Mouse (Mus musculus): Measurements from ENCODE around the gene Fam187b. TPM values are rescaled to one million over a fixed set of nuclear protein-coding genes. Genes with fewer than 3 reads are reported as not detected.
"Not testable (repeated sequence)": the region's sequence is repeated elsewhere in the genome, so short reads cannot be mapped to it uniquely, and the experiment has no call there.

The Fam187b gene
- polyA plus RNA-seq, 1 experiment from 2014 or later = 8.8 TPM

DNA sequence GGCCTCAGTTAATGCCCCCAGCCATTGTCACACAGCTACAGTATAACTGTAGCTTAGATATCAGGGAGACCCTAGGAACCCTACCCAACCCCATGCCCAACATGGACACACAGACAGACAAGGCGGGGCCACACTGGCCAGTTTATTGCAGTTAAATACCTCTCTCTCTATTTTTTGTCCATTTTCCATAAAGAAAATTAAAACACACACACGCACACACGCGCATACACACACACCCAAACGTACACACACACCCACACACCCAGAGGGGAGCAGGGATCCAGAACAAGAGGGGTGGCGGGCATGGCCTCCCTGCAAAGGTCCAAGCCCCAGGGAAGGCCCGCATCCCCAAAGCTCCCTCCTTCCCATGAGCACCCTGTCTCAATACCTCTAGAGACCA, 27.7 kb upstream of the Fam187b start:
- 94% methylated on average over 7 of the region's 7 CpGs for WGBS
- Histone ChIP-seq H3K36me3 (ENCODE audit: control insufficient read depth, insufficient read depth, low read length) (peaks cover 7% of the 10 kb centered on the region; the same call in 1 of the 2 replicates), H3K4me2 (ENCODE audit: low read depth, low read length) (no peak overlapping the region), H3K9me3 (replicated peaks; ENCODE audit: control insufficient read depth, low read length) (no peaks in the 10 kb centered on the region), H3K4me3 (replicated peaks; ENCODE audit: low read length) (no peak overlapping the region), H3K9ac (ENCODE audit: low read length) (no peak overlapping the region), H3K4me1 (ENCODE audit: control insufficient read depth, insufficient read depth, low read length) (no peaks in the 10 kb centered on the region), H3K27me3 (ENCODE audit: control insufficient read depth, insufficient read depth, low read length) (no peaks in the 10 kb centered on the region), H3K27ac (ENCODE audit: low read length) (no peak overlapping the region)
- no peak for ATAC-seq (ENCODE audit: insufficient read depth, low FRiP score)

- ATAC-seq (ENCODE audit: insufficient read depth, low FRiP score); H3K4me3 ChIP-seq (replicated peaks; ENCODE audit: low read length); H3K9ac ChIP-seq (ENCODE audit: low read length); H3K9me3 ChIP-seq (replicated peaks; ENCODE audit: control insufficient read depth, low read length); H3K27me3 ChIP-seq (ENCODE audit: control insufficient read depth, insufficient read depth, low read length); H3K4me2 ChIP-seq (ENCODE audit: low read depth, low read length); H3K27ac ChIP-seq (ENCODE audit: low read length): not testable (repeated sequence)
- Histone ChIP-seq H3K36me3 (ENCODE audit: control insufficient read depth, insufficient read depth, low read length) (peaks cover 26% of the 10 kb centered on the region), H3K4me1 (ENCODE audit: control insufficient read depth, insufficient read depth, low read length) (peaks cover 10% of the 10 kb centered on the region; the same call in 1 of the 2 replicates)
- WGBS = 84% methylated on average over 3 of the region's 3 CpGs
These were observed 23.7 kb upstream of the Fam187b start for GRCm38 (mm10) chr7:30949902-30950301.

GRCm38 (mm10) chr7:30952441-30953265, 20.9 kb upstream of the Fam187b start:
- Histone ChIP-seq H3K9ac (ENCODE audit: low read length) (no peak overlapping the region), H3K4me3 (replicated peaks; ENCODE audit: low read length) (no peak overlapping the region), H3K27ac (ENCODE audit: low read length) (no peak overlapping the region), H3K9me3 (replicated peaks; ENCODE audit: control insufficient read depth, low read length) (no peaks in the 10 kb centered on the region), H3K4me2 (ENCODE audit: low read depth, low read length) (no peak overlapping the region), H3K36me3 (ENCODE audit: control insufficient read depth, insufficient read depth, low read length) (peaks cover 23% of the 10 kb centered on the region), H3K27me3 (ENCODE audit: control insufficient read depth, insufficient read depth, low read length) (no peaks in the 10 kb centered on the region), H3K4me1 (ENCODE audit: control insufficient read depth, insufficient read depth, low read length) (peaks cover 17% of the 10 kb centered on the region)
- WGBS = 92% methylated on average over 16 of the region's 16 CpGs
- ATAC-seq (ENCODE audit: insufficient read depth, low FRiP score) = no peak

DNA sequence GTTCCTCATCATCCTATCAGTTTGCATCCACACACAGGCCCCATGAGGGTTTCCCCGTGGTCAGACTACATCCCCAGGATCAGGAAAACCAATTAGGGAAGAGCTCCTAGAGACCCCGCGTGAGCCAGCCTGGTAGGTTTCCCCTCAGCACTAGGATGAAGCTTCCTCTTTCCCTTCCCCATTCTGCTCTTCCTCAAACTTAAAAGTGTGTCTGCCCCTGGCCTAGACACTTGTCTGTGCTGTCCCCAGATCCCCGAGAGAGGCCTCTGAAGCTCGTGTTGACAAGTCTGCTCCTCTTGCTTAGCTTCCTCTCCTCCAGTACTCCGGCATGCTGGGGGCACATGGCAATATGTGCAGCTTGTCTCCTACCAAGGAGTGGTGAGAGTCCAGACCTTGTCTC, 20.1 kb upstream of the Fam187b start:
- Histone ChIP-seq H3K36me3 (ENCODE audit: control insufficient read depth, insufficient read depth, low read length) (peaks cover 23% of the 10 kb centered on the region), H3K9me3 (replicated peaks; ENCODE audit: control insufficient read depth, low read length) (no peaks in the 10 kb centered on the region), H3K27me3 (ENCODE audit: control insufficient read depth, insufficient read depth, low read length) (no peaks in the 10 kb centered on the region), H3K4me3 (replicated peaks; ENCODE audit: low read length) (no peak overlapping the region), H3K27ac (ENCODE audit: low read length) (no peak overlapping the region), H3K4me2 (ENCODE audit: low read depth, low read length) (no peak overlapping the region), H3K9ac (ENCODE audit: low read length) (no peak overlapping the region), H3K4me1 (ENCODE audit: control insufficient read depth, insufficient read depth, low read length) (peaks cover 24% of the 10 kb centered on the region)
- ATAC-seq (ENCODE audit: insufficient read depth, low FRiP score) = no peak
- WGBS = 78% methylated on average over 6 of the region's 6 CpGs

DNA sequence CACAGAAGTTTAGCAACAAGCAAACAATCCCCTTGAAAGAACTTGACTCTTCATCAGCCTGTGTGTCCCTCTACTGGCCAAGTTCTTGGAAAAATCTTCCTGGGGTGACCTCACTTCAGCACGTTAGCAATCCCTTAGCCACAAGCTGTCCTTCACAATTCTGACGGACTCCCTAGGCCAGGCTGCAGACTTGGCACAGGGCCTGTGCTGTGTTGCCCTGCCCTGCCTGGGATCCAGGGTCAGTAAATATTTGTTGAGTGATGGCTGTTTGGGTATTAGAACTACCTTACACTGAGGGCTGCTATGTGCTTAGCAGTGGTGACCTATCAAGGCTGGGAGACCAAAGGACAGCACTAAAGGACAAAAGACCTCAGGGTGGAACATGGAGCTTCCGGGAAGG, 19.6 kb upstream of the Fam187b start:
- 61% methylated on average over 3 of the region's 3 CpGs for WGBS
- no peak overlapping the region for H3K27ac ChIP-seq (ENCODE audit: low read length)
- H3K36me3 ChIP-seq (ENCODE audit: control insufficient read depth, insufficient read depth, low read length) = peaks cover 26% of the 10 kb centered on the region

DNA sequence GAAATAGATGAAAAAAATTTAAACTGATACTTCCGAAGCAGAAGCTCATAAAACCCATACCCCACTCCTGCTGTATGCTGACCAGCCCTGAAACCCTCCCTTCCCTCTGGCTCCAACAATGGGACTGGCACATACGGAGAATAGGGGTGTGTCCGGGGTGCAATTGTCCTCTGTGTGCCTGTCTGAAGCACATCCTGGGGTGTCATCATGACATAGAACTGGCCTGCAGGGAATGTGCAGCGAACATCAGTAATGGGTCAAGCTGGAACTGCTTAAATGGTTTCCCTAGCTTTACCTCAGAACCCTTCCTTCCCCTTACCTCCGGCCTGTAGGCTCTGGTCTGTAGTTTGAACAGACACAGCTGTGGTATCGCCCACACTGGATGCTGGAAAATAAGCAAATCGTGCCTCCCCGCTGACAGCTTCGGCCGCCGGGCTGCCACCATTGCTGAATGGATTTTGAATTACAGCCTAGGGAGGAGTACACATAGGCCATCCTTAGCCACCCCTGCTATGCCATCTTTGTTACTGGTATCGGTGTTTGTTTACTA, 18.5 kb upstream of the Fam187b start:
- H3K27ac ChIP-seq (ENCODE audit: low read length) = 0 out of 2 replicates have a peak overlapping the region, but pooled peaks have one; percentile 98
- peaks cover 27% of the 10 kb centered on the region for H3K36me3 ChIP-seq (ENCODE audit: control insufficient read depth, insufficient read depth, low read length)
- 76% methylated on average over 12 of the region's 12 CpGs for WGBS

More for the DNA sequence above, 19.6 kb upstream of the Fam187b start:
- Histone ChIP-seq H3K9ac (ENCODE audit: low read length) (no peak overlapping the region), H3K4me3 (replicated peaks; ENCODE audit: low read length) (no peak overlapping the region), H3K9me3 (replicated peaks; ENCODE audit: control insufficient read depth, low read length) (no peaks in the 10 kb centered on the region), H3K27me3 (ENCODE audit: control insufficient read depth, insufficient read depth, low read length) (no peaks in the 10 kb centered on the region), H3K4me1 (ENCODE audit: control insufficient read depth, insufficient read depth, low read length) (peaks cover 27% of the 10 kb centered on the region), H3K4me2 (ENCODE audit: low read depth, low read length) (no peak overlapping the region)
- ATAC-seq (ENCODE audit: insufficient read depth, low FRiP score) = no peak

GRCm38 (mm10) chr7:30955584-30956356, 17.8 kb upstream of the Fam187b start:
- H3K4me2 ChIP-seq (ENCODE audit: low read depth, low read length) = peak overlapping the region; percentile 84
- H3K27ac ChIP-seq (ENCODE audit: low read length) = peak overlapping the region; percentile 98
- H3K27me3 ChIP-seq (ENCODE audit: control insufficient read depth, insufficient read depth, low read length) = no peaks in the 10 kb centered on the region
- peak; percentile 67 for ATAC-seq (ENCODE audit: insufficient read depth, low FRiP score)
- H3K36me3 ChIP-seq (ENCODE audit: control insufficient read depth, insufficient read depth, low read length) = peaks cover 27% of the 10 kb centered on the region
- peaks cover 27% of the 10 kb centered on the region for H3K4me1 ChIP-seq (ENCODE audit: control insufficient read depth, insufficient read depth, low read length)
- H3K9ac ChIP-seq (ENCODE audit: low read length) = peak overlapping the region; percentile 100
- WGBS = under 1% methylated on average over 63 of the region's 64 CpGs
- peak overlapping the region; percentile 79 for H3K4me3 ChIP-seq (replicated peaks; ENCODE audit: low read length)
- H3K9me3 ChIP-seq (replicated peaks; ENCODE audit: control insufficient read depth, low read length) = no peaks in the 10 kb centered on the region

More for the DNA sequence above, 18.5 kb upstream of the Fam187b start:
- no peak for ATAC-seq (ENCODE audit: insufficient read depth, low FRiP score)
- no peaks in the 10 kb centered on the region for H3K9me3 ChIP-seq (replicated peaks; ENCODE audit: control insufficient read depth, low read length)
- peak overlapping the region; percentile 79 for H3K4me3 ChIP-seq (replicated peaks; ENCODE audit: low read length)
- no peaks in the 10 kb centered on the region for H3K27me3 ChIP-seq (ENCODE audit: control insufficient read depth, insufficient read depth, low read length)
- H3K4me1 ChIP-seq (ENCODE audit: control insufficient read depth, insufficient read depth, low read length) = peaks cover 27% of the 10 kb centered on the region
- peak overlapping the region; percentile 84 for H3K4me2 ChIP-seq (ENCODE audit: low read depth, low read length)
- peak overlapping the region; percentile 100 for H3K9ac ChIP-seq (ENCODE audit: low read length)

GRCm38 (mm10) chr7:30956357-30956751, 17.2 kb upstream of the Fam187b start:
- Histone ChIP-seq H3K9ac (ENCODE audit: low read length) (peak overlapping the region; percentile 100), H3K4me1 (ENCODE audit: control insufficient read depth, insufficient read depth, low read length) (peaks cover 27% of the 10 kb centered on the region), H3K36me3 (ENCODE audit: control insufficient read depth, insufficient read depth, low read length) (peaks cover 30% of the 10 kb centered on the region), H3K27ac (ENCODE audit: low read length) (peak overlapping the region; percentile 98), H3K9me3 (replicated peaks; ENCODE audit: control insufficient read depth, low read length) (no peaks in the 10 kb centered on the region), H3K27me3 (ENCODE audit: control insufficient read depth, insufficient read depth, low read length) (no peaks in the 10 kb centered on the region), H3K4me2 (ENCODE audit: low read depth, low read length) (peak overlapping the region; percentile 84), H3K4me3 (replicated peaks; ENCODE audit: low read length) (peak overlapping the region; percentile 79)
- WGBS = under 1% methylated on average over 28 of the region's 49 CpGs
- ATAC-seq (ENCODE audit: insufficient read depth, low FRiP score) = peak; percentile 21; the same call in 1 of the 2 replicates
